Mouse (Mus musculus): ENCODE results near the gene Gcn1l1.

- TF ChIP-seq CTCF (IDR thresholded peaks at IDR 0.05; ENCODE audit: borderline replicate concordance, insufficient read depth, low read depth, low read length) (no peak), POLR2A (IDR thresholded peaks at IDR 0.05; ENCODE audit: borderline replicate concordance, insufficient read depth, low read length) (no peak)
Measured at GRCm38 (mm10) chr5:115547421-115547820, 17.6 kb upstream of the Gcn1l1 start.
